Mouse (Mus musculus) small intestine, adult 2 months (tissue): ENCODE measurements at regions not wholly inside any gene's neighbourhood (a gene's known extent, or its start where the extent isn't known, plus 50 kb on each side); places are given as distances from the start of the nearest gene placed in this dataset.

Source experiments
- CTCF ChIP-seq: fragments of 200-500 bp; IDR thresholded peaks from 2 replicates; pipeline ENCODE4 v1.5.1; 2012; ENCODE audit warnings: low read depth, mild to moderate bottlenecking, control low read depth, inconsistent platforms, low read length, moderate library complexity, mixed read lengths; ENCODE audit not compliant: insufficient replicate concordance, insufficient read length; ENCODE audit errors: extremely low read depth
- POLR2A ChIP-seq: fragments of 200-500 bp; IDR thresholded peaks from 2 replicates; pipeline ENCODE4 v1.6.1; 2012; ENCODE audit warnings: low read depth, mild to moderate bottlenecking, control low read depth, inconsistent platforms, low read length, moderate library complexity

GRCm38 (mm10) chr17:47317651-47318050 is 51.0 kb upstream of the Mrps10 start:
- TF ChIP-seq POLR2A (no peak), CTCF (no peak)
